Mouse (Mus musculus): ENCODE measurements at regions not wholly inside any gene's neighbourhood (a gene's known extent, or its start where the extent isn't known, plus 50 kb on each side); places are given as distances from the start of the nearest gene placed in this dataset.

GRCm38 (mm10) chr1:105123936-105124335, 232.6 kb downstream of the Rnf152 start:
- no peak for DNase-seq (ENCODE audit: low spot score in 2 of 2)

- DNase-seq (ENCODE audit: low spot score in 2 of 2) = no peak
These were observed 238.6 kb downstream of the Rnf152 start for GRCm38 (mm10) chr1:105117888-105118287.

GRCm38 (mm10) chr1:105116231-105116630, 240.3 kb downstream of the Rnf152 start:
- no peak for DNase-seq (ENCODE audit: low spot score in 2 of 2)

DNA sequence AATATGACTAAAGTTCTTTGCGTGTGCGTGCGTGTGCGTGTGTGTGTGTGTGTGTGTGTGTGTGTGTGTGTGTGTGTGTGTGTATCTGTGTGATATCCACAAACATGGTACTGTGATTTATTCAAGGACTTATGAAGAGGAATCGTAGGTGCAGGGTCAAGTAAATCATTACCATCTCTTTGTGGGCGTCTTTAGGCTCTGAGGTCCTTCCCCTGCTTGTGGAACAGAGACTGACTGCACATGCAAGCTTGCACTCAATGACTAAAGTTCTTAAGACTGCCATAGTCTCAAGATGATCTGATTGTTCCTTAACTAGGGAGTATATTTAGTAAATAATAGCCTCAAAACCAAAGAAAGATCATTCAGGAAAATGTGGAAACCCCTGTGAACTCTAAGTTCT, 241.1 kb downstream of the Rnf152 start:
- no peak for DNase-seq (ENCODE audit: low spot score in 2 of 2)

- DNase-seq (ENCODE audit: low spot score in 2 of 2) = no peak
These were observed 241.7 kb downstream of the Rnf152 start for GRCm38 (mm10) chr1:105114835-105115234.

DNA sequence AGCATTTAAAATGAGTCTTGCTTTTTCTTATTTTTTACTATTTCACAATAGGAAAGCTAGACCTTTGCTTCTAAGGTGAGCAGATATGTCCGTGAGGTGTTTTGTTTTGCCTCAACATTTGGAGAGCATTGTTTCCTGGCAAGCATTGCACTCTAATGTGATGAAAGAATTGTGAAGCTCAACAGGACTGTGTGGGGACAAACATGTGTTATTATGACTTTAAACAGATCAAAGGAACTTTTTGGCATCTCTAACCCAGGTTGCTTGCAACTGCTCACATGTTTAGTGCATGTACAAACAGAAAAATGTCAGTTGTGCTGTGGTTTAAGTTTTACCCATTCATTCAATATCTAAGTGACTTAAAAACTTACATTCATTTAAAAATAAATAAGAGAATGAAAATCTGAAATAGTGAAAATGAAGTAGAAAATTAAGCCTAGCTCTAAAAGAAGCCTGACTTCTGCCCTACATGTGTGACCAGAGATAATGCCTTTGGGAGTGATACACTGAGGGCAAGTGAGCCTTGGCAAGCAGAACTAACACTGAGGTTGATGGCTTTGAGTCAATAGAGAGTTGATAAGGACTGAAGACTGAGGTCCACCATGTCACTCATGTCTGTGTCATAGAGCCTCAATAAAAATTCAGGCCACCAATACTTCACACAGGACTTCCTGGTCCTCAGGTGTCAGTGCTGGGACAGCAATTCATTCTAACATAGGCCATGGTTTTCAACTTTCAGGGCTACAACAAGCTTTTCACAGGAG, 243.6 kb downstream of the Rnf152 start:
- no peak for DNase-seq (ENCODE audit: low spot score in 2 of 2)

DNA sequence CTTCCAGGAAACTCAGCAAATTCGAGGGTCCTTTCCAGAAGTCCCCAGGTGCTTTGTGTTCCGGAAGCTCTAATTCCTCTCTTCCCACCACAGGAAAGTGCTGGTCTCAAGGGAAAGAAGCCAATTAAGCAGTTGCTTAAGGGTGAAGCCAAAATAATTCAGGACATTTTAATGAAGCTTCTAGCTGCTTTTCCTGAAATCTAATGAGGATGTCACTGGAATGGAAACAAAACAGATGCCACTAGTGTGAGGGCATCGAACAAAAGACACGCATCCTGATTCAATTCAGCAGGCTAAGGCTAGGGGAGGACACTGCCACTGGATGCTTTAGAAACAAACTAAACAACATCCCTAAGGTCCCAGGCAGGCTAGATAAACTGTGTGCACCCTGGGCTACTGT, 245.3 kb downstream of the Rnf152 start:
- DNase-seq (ENCODE audit: low spot score in 2 of 2) = no peak

DNA sequence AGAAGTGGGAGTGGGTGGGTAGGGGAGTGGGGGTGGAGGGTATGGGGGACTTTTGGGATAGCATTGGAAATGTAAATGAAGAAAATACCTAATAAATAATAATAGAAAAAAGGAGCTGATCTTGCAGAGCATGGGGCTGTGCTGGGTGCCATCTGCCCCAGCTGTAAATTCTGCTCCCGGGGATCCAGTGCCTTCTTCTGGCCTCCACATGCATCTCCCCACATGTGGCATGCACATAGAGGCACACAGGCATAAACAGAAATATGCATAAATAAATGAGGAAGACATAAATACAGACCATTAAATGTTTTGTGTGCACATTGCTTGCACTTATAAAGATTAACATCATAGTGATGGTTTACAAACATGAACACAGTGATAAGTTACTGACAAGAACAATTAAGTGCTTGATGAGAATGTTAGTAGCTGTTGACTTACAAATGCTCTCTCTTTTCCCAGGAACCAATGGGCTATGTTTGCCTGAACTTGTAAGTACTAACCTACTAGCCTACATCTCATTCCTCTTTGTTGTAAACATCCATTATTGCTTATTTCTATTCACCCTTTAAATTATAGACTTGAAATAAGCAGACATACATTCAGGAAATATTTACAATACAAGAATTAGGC, 245.8 kb downstream of the Rnf152 start:
- no peak for DNase-seq (ENCODE audit: low spot score in 2 of 2)

DNA sequence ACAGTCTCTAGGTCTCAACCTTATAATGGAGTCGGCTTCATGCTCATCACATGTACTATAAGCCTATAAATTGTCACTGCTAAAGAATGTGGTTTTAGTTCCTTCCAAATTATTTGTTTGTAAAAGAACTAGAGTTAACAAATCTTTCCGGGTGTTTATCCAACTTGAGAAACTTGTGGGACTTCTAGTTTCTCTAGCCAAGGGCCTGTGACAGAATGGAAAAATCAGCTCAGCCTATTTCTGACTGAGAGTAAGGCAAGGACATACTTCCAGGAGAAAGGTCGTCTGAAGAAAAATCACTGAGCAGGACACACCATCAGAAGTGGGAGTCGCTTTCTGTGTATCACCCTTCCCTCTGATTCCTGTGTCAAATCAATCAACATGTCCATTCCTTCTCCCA, 248.7 kb downstream of the Rnf152 start:
- DNase-seq (ENCODE audit: low spot score in 2 of 2) = no peak

DNA sequence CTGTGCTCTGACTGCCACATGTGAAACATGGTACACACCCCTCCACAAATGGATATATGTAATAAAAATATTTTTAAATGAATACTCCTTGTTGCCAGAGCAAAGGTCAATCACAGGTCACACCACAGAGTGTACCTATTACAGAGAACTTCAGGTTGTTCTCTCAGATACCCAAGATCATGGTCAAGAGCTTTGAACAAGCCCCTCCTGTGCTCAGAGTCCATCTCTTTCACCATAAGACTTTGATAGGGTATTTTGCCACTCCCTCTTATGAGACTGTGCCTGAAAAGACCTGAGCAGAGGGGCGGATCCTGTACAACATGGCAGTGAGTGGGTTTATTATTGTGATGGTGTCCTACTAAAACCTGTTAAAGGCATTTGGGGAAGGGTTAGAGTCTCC, 249.3 kb downstream of the Rnf152 start:
- no peak for DNase-seq (ENCODE audit: low spot score in 2 of 2)

DNA sequence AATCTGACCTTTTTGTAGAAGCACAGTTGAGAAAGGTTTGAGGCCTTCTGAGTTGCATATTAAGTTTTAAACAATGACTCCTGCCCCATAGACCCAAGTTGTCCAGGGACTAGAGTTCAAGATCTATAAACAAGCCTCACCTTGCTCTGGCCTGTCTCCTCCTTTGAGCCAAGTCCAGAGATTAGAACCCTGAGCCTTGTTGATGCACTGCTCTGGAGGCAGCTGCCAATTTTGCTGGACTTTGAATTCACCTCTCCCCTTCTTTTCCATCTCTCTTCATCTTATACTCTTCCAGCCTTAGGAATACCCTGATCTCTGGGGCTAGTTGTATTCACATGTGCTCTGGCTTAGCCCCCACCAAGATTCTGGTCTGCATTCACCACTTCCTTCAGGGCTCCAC, 251.3 kb downstream of the Rnf152 start:
- DNase-seq (ENCODE audit: low spot score in 2 of 2) = no peak

- no peak for DNase-seq (ENCODE audit: low spot score in 2 of 2)
These were observed 261.4 kb downstream of the Rnf152 start for GRCm38 (mm10) chr1:105095091-105095490.

- DNase-seq (ENCODE audit: low spot score in 2 of 2) = no peak
These were observed 262.0 kb downstream of the Rnf152 start for GRCm38 (mm10) chr1:105094500-105094899.

- DNase-seq (ENCODE audit: low spot score in 2 of 2) = no peak
These were observed 262.6 kb downstream of the Rnf152 start for GRCm38 (mm10) chr1:105093875-105094274.

DNA sequence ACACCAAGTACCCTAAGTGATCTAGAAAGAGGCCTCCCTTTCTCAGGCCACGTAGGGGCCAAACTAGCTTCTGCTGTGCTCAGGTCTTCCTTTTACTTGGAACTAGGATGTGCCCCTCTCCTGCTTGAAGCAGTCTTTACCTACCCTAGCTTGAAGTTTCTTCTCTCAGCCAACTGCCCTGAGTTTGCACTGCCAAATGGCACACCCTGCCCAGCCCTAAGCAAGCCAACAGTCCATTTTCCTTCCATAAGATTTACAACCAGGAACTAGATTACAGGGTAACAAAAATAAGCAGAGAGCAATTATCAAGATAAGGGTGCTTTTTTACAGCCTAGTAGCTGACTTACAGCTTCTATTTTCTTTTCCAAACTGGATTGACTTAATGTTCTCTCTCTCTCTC, 263.5 kb downstream of the Rnf152 start:
- no peak for DNase-seq (ENCODE audit: low spot score in 2 of 2)

DNA sequence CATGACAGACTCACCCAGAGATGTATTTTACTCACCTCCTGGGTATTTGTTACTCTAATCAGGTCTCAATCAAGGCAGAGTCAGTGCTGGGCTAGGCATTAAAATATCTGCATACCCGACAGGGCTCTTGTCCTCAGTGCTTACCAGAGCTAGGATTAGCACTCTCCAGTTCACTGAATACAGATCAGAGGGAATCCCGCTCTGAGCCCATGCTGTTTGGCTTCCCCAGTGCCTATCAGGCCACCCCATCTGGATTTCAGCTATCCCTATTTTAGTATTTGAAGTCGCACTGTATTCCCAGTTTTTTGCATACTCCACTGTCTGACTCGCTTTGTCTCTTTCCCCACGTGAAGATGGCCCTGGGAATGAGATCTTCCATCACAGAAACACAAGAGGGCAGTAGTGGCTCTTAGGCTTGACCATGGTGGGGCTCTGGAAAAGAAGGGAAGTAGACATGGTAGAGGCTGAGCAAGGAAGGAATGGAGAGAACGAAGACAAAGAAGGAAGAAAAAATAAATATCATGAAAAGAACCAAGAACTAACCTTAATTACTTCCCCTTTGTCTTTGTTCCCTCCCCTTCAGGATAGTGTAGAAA, 264.1 kb downstream of the Rnf152 start:
- DNase-seq (ENCODE audit: low spot score in 2 of 2) = peak in 1 of 2 experiments; percentile 6

GRCm38 (mm10) chr1:105088765-105089520, 267.6 kb downstream of the Rnf152 start:
- no peak for DNase-seq (ENCODE audit: low spot score in 2 of 2)

- DNase-seq (ENCODE audit: low spot score in 2 of 2) = no peak
These were observed 268.9 kb downstream of the Rnf152 start for GRCm38 (mm10) chr1:105087623-105088022.

- no peak for DNase-seq (ENCODE audit: low spot score in 2 of 2)
These were observed 272.0 kb downstream of the Rnf152 start for GRCm38 (mm10) chr1:105084556-105084955.

DNA sequence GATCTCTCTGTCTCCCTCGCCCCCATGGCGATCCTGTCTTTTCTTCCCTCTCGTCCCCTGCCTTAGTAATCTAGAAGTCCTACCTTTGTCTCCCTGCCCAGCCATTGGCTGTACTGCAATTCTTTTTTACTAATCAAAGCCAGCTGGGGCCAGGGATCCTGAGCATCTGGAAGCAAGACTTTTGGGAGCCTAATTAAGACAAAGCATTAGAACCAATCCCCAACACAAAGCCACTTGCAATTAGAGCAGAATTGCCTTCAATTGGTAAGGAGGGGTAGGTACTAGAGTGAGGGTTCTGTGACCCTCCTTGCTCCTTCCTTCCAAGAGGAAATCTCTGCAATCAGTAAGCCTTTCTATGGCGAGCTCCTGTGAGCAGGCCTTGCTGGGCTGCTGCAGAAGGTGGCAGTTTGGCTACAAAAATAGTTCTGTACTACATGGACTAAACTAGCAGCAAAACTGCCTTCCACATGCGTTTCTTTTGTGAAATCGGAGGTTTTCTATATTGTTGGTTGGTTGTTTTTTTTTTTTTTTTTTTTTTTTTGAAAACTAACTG, 272.9 kb downstream of the Rnf152 start:
- DNase-seq (ENCODE audit: low spot score in 2 of 2) = no peak

GRCm38 (mm10) chr1:105082823-105083550, 273.5 kb downstream of the Rnf152 start:
- no peak for DNase-seq (ENCODE audit: low spot score in 2 of 2)
